Mouse (Mus musculus): ENCODE results near the gene AK157302. TPM values are rescaled to one million over a fixed set of nuclear protein-coding genes. Genes with fewer than 3 reads are reported as not detected.
"Not testable (repeated sequence)": the region's sequence is repeated elsewhere in the genome, so short reads cannot be mapped to it uniquely, and the experiment has no call there.

The AK157302 gene
- polyA plus RNA-seq, 1 experiment from 2014 or later = 0.41 TPM

GRCm38 (mm10) chr13:21472427-21472826 lies 22.6 kb upstream of the AK157302 start:
- 0 out of 2 replicates have a peak, but pooled peaks cover 8% of the 10 kb centered on the region for H3K4me1 ChIP-seq
- H3K27ac ChIP-seq (replicated peaks) = no peak overlapping the region
- H3K4me3 ChIP-seq (replicated peaks) = no peak overlapping the region
- no peak overlapping the region for H3K4me2 ChIP-seq
- no peak for ATAC-seq (ENCODE audit: low FRiP score)
- 27% methylated on average over 4 of the region's 4 CpGs for WGBS
- no peak overlapping the region for H3K9ac ChIP-seq (replicated peaks)
- H3K27me3 ChIP-seq (replicated peaks) = no peaks in the 10 kb centered on the region
- H3K9me3 ChIP-seq (replicated peaks) = no peaks in the 10 kb centered on the region
- no peaks in the 10 kb centered on the region for H3K36me3 ChIP-seq

- peak; percentile 95 for ATAC-seq (ENCODE audit: low FRiP score)
- peak within 1 kb of the TSS; percentile 82 for H3K27ac ChIP-seq (replicated peaks)
- 3% methylated on average over 30 of the region's 31 CpGs for WGBS
Measured at GRCm38 (mm10) chr13:21478759-21479670, 16.0 kb upstream of the AK157302 start, which contains the start of the genes Zkscan4 and Gm10065. Gene Zkscan4 (plus strand): TSS chr13:21478907. Gene Gm10065 (minus strand): TSS chr13:21479441.

GRCm38 (mm10) chr13:21486881-21487280 lies 8.1 kb upstream of the AK157302 start:
- Histone ChIP-seq H3K36me3 (peaks cover 33% of the 10 kb centered on the region), H3K4me1 (no peaks in the 10 kb centered on the region), H3K27me3 (replicated peaks) (no peaks in the 10 kb centered on the region), H3K4me2 (no peak overlapping the region), H3K9ac (replicated peaks) (no peak overlapping the region), H3K27ac (replicated peaks) (no peak overlapping the region), H3K4me3 (replicated peaks) (no peak overlapping the region), H3K9me3 (replicated peaks) (0 out of 2 replicates have a peak, but pooled peaks cover 4% of the 10 kb centered on the region)
- 89% methylated on average over 1 of the region's 1 CpGs for WGBS
- no peak for ATAC-seq (ENCODE audit: low FRiP score)

More at GRCm38 (mm10) chr13:21478759-21479670, 16.0 kb upstream of the AK157302 start, which contains the start of the genes Zkscan4 and Gm10065:
- H3K4me2 ChIP-seq = peak within 1 kb of the TSS; percentile 64
- H3K4me1 ChIP-seq = peaks cover 18% of the 10 kb centered on the region
- not testable (repeated sequence) for H3K36me3 ChIP-seq; H3K9me3 ChIP-seq (replicated peaks); H3K27me3 ChIP-seq (replicated peaks)
- peak within 1 kb of the TSS; percentile 55 for H3K4me3 ChIP-seq (replicated peaks)
- H3K9ac ChIP-seq (replicated peaks) = peak within 1 kb of the TSS; percentile 67

- no peak overlapping the region for H3K4me2 ChIP-seq
- H3K9ac ChIP-seq (replicated peaks) = no peak overlapping the region
- no peak for ATAC-seq (ENCODE audit: low FRiP score)
- no peaks in the 10 kb centered on the region for H3K27me3 ChIP-seq (replicated peaks)
- H3K27ac ChIP-seq (replicated peaks) = no peak overlapping the region
- H3K4me1 ChIP-seq = no peaks in the 10 kb centered on the region
- 0 out of 2 replicates have a peak, but pooled peaks cover 2% of the 10 kb centered on the region for H3K36me3 ChIP-seq
- WGBS = 95% methylated on average over 5 of the region's 5 CpGs
- no peak overlapping the region for H3K4me3 ChIP-seq (replicated peaks)
- no peaks in the 10 kb centered on the region for H3K9me3 ChIP-seq (replicated peaks)
Measured at GRCm38 (mm10) chr13:21492847-21493246, 2.2 kb upstream of the AK157302 start.

- not testable (repeated sequence) for H3K9ac ChIP-seq (replicated peaks); H3K36me3 ChIP-seq; H3K9me3 ChIP-seq (replicated peaks); H3K27me3 ChIP-seq (replicated peaks); H3K4me1 ChIP-seq; H3K4me3 ChIP-seq (replicated peaks); H3K27ac ChIP-seq (replicated peaks); H3K4me2 ChIP-seq; ATAC-seq (ENCODE audit: low FRiP score)
- WGBS = 94% methylated on average over 17 of the region's 17 CpGs
Measured at GRCm38 (mm10) chr13:21501182-21501581, 6.2 kb downstream of the AK157302 start, which contains the start of gene Gm11273. Gene Gm11273 (minus strand): TSS chr13:21501418.

- Histone ChIP-seq H3K27ac (replicated peaks) (no peak overlapping the region), H3K4me1 (0 out of 2 replicates have a peak, but pooled peaks cover 4% of the 10 kb centered on the region), H3K36me3 (no peaks in the 10 kb centered on the region), H3K27me3 (replicated peaks) (no peaks in the 10 kb centered on the region), H3K4me3 (replicated peaks) (no peak overlapping the region), H3K4me2 (no peak overlapping the region), H3K9ac (replicated peaks) (no peak overlapping the region), H3K9me3 (replicated peaks) (no peaks in the 10 kb centered on the region)
- no peak for ATAC-seq (ENCODE audit: low FRiP score)
- WGBS = 89% methylated on average over 5 of the region's 5 CpGs
Measured at GRCm38 (mm10) chr13:21502296-21502695, 7.3 kb downstream of the AK157302 start.

- H3K9me3 ChIP-seq (replicated peaks) = no peaks in the 10 kb centered on the region
- H3K4me2 ChIP-seq = peak overlapping the region; percentile 68
Measured at GRCm38 (mm10) chr13:21506221-21506649, 11.2 kb downstream of the AK157302 start.

GRCm38 (mm10) chr13:21530136-21530535 lies 35.1 kb downstream of the AK157302 start:
- Histone ChIP-seq H3K9me3 (replicated peaks) (no peaks in the 10 kb centered on the region), H3K36me3 (peaks cover 16% of the 10 kb centered on the region), H3K9ac (replicated peaks) (no peak overlapping the region), H3K4me1 (peaks cover 10% of the 10 kb centered on the region), H3K27me3 (replicated peaks) (no peaks in the 10 kb centered on the region), H3K4me2 (peak overlapping the region; percentile 59), H3K4me3 (replicated peaks) (peak overlapping the region; percentile 98), H3K27ac (replicated peaks) (no peak overlapping the region)
- 51% methylated on average over 7 of the region's 7 CpGs for WGBS
- no peak for ATAC-seq (ENCODE audit: low FRiP score)

More at GRCm38 (mm10) chr13:21506221-21506649, 11.2 kb downstream of the AK157302 start:
- 0% methylated on average over 21 of the region's 21 CpGs for WGBS
- Histone ChIP-seq H3K27ac (replicated peaks) (peak overlapping the region; percentile 89), H3K9ac (replicated peaks) (peak overlapping the region; percentile 59), H3K27me3 (replicated peaks) (no peaks in the 10 kb centered on the region), H3K36me3 (no peaks in the 10 kb centered on the region), H3K4me3 (replicated peaks) (peak overlapping the region; percentile 73), H3K4me1 (0 out of 2 replicates have a peak, but pooled peaks cover 4% of the 10 kb centered on the region)
- peak; percentile 99 for ATAC-seq (ENCODE audit: low FRiP score)

- H3K36me3 ChIP-seq = peaks cover 12% of the 10 kb centered on the region
- peaks cover 10% of the 10 kb centered on the region for H3K4me1 ChIP-seq
- under 1% methylated on average over 38 of the region's 39 CpGs for WGBS
- no peaks in the 10 kb centered on the region for H3K9me3 ChIP-seq (replicated peaks)
- H3K4me3 ChIP-seq (replicated peaks) = peak within 1 kb of the TSS; percentile 98
- no peaks in the 10 kb centered on the region for H3K27me3 ChIP-seq (replicated peaks)
- H3K27ac ChIP-seq (replicated peaks) = peak within 1 kb of the TSS; percentile 92
- peak within 1 kb of the TSS; percentile 59 for H3K4me2 ChIP-seq
- ATAC-seq (ENCODE audit: low FRiP score) = peak; percentile 100
- peak within 1 kb of the TSS; percentile 95 for H3K9ac ChIP-seq (replicated peaks)
Measured at GRCm38 (mm10) chr13:21530781-21531201, 35.8 kb downstream of the AK157302 start, which contains the start of gene Zkscan8. Gene Zkscan8 (minus strand): TSS chr13:21531120.

- no peaks in the 10 kb centered on the region for H3K4me1 ChIP-seq
- no peak within 1 kb of the TSS for H3K9ac ChIP-seq (replicated peaks)
- no peak within 1 kb of the TSS for H3K4me3 ChIP-seq (replicated peaks)
- H3K9me3 ChIP-seq (replicated peaks) = no peaks in the 10 kb centered on the region
- H3K27me3 ChIP-seq (replicated peaks) = no peaks in the 10 kb centered on the region
- H3K4me2 ChIP-seq = no peak within 1 kb of the TSS
- no peak within 1 kb of the TSS for H3K27ac ChIP-seq (replicated peaks)
- WGBS = 71% methylated on average over 1 of the region's 1 CpGs
- no peaks in the 10 kb centered on the region for H3K36me3 ChIP-seq
- ATAC-seq (ENCODE audit: low FRiP score) = no peak
Measured at GRCm38 (mm10) chr13:21542708-21543107, 47.7 kb downstream of the AK157302 start, which contains the start of gene Olfr1366. Gene Olfr1366 (minus strand): TSS chr13:21542808.
